Mouse (Mus musculus) bone marrow, adult 2 months (tissue): ENCODE data around the gene Bin2.

Source experiments
- CTCF ChIP-seq: fragments of 200-500 bp; IDR thresholded peaks from 2 replicates; pipeline ENCODE4 v1.5.1; 2011; ENCODE audit warnings: low read length, control low read depth; ENCODE audit not compliant: control insufficient read depth, insufficient read depth
- POLR2A ChIP-seq: fragments of 200-500 bp; IDR thresholded peaks from 2 replicates; pipeline ENCODE4 v1.6.1; 2011; ENCODE audit warnings: low read depth, mild to moderate bottlenecking, control low read depth, low read length, borderline replicate concordance; ENCODE audit not compliant: control insufficient read depth

DNA sequence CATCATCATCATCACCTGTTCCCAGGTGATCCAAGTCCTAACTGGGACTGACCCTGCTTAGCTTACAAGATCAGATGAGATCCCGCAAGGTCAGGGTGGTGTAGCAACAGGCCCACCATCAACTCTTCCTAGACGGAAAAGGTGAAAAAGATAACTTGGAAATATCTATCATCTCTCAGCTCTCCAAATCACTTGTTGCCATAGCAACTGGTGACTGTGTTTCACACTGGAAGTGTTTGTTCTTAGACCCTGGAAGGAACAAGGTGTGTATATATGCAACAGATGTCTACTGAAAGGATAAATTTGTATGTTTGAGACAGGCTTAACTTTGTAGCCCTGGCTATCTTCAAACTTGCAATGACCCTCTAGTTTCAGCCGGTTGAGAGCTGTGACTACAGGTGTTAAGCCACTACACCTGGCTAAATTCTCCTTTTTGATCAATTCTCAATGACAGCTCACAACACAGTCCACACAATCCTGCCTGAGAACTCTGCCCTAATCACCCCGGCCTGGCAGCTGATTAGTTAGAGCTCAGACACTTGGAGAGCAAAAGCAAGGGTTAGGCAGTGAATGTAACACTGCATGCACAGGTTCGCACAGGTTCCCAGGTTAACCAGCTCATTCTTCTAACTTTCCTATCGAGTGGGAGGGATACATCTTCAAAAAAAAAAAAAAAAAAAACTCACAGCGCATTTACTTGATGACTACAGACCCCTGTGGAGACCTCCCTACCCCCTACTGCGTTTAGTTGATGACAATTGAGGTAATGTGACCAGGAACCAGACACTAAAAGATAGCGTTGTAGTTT, 3.7 kb downstream of the Bin2 start:
- TF ChIP-seq CTCF = no peak
- no peak for TF ChIP-seq POLR2A
